Mouse (Mus musculus): ENCODE measurements around the gene Gm5105. TPM values are rescaled to one million over a fixed set of nuclear protein-coding genes. Genes with fewer than 3 reads are reported as not detected.

Gene Gm5105
- polyA plus RNA-seq, 1 experiment, result not detected

DNA sequence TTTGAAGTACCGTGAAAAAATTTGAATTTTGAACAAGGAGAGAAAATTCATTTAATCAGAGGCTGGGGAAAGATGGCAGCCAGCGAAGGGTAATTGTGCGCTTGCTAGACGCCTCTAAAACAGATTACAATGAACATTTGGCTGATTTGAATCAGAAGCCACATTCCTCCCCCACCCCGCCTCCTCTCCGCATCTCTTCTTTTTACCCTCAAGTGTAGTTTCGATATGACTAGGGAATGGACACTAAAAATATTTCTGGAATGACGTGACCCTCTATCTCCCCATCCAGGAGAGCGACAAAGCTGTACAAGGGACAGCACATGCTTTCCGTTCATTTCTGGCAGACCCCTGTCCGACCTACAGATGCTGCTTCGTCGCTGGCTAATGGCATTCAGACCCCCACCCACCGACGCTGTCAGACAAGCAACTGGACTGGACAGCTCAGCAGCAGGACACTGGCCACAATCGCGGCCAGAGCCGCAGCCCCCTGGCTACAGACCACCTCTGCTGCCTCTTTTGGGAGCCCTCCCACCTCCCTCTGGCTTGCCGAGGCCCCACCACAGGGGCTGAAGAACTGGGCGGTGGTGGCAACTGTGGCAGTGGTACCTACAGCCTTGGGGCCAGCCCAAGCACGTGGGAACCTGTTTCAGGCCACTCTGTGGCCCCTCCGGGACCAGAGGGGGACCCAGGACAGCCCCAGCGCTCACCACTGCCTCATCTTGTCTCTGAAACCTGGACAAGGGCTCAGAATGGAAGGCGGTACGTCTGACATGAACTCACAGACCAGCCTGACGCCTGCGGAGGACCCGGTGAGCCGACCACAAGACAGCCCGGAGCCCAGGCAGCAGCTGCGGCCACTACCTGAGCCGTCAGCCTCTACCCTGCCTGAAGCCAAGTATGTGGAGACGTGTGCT, 2.2 kb downstream of the Gm5105 start, which contains the start of gene 1110002E22Rik:
Gene 1110002E22Rik, plus strand, starts transcription at position 321 of the 914 bp plus-strand sequence.
- no peak within 1 kb of the TSS for H3K27ac ChIP-seq (ENCODE audit: control insufficient read depth, insufficient read depth, low read length)
- H3K4me1 ChIP-seq (replicated peaks; ENCODE audit: control insufficient read depth, insufficient read depth, low read length), result no peaks in the 10 kb centered on the region
- TF ChIP-seq POLR2A (IDR thresholded peaks at IDR 0.05; ENCODE audit: control insufficient read depth, extremely low read depth, insufficient read depth, low read length, poor library complexity), result no peak
- no peak for TF ChIP-seq CTCF (IDR thresholded peaks at IDR 0.05; ENCODE audit: borderline replicate concordance, control insufficient read depth, extremely low read depth, insufficient read depth, low read length, poor library complexity)
- 94% methylated on average over 33 of the region's 33 CpGs for WGBS
- no peak for DNase-seq
- no peak within 1 kb of the TSS for H3K4me3 ChIP-seq (ENCODE audit: control insufficient read depth, insufficient read depth, low read length)
- no peaks in the 10 kb centered on the region for H3K27me3 ChIP-seq (ENCODE audit: control insufficient read depth, insufficient read depth, low read length)
- no peaks in the 10 kb centered on the region for H3K36me3 ChIP-seq (ENCODE audit: control insufficient read depth, insufficient read depth, low read length)

DNA sequence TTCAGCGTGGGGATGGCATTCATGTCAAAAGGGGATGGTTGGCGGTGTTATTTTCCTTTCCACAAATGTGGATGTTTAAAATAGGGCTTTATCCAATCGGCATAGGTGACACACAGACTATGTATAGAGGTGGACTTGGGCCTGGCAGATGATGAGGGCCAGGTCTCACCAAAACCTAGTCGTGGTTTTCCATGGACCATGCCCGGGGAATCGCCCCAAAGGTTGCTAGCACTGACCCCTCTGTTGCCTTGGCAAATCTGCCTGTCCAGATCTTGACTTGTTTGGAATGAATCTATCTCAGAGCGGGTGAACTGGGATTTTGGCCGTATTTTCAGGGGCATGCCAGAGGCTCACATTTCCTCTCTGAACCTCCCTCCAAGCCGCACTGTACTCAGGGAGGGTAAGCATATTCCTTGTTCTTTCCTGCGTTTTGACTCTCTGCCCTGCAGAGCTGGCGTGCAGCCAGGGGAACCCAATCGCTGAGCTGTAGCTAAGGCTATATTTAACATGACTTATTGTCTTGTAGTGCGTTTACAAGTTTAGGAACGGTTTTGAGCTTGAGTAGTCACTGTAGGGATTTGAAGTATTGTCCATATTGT, 3.4 kb downstream of the Gm5105 start:
- DNase-seq, result no peak
- TF ChIP-seq POLR2A (IDR thresholded peaks at IDR 0.05; ENCODE audit: control insufficient read depth, extremely low read depth, insufficient read depth, low read length, poor library complexity) (no peak), CTCF (IDR thresholded peaks at IDR 0.05; ENCODE audit: borderline replicate concordance, control insufficient read depth, extremely low read depth, insufficient read depth, low read length, poor library complexity) (no peak)
- Histone ChIP-seq H3K27me3 (ENCODE audit: control insufficient read depth, insufficient read depth, low read length) (no peaks in the 10 kb centered on the region), H3K4me3 (ENCODE audit: control insufficient read depth, insufficient read depth, low read length) (no peak overlapping the region), H3K4me1 (replicated peaks; ENCODE audit: control insufficient read depth, insufficient read depth, low read length) (no peaks in the 10 kb centered on the region), H3K27ac (ENCODE audit: control insufficient read depth, insufficient read depth, low read length) (no peak overlapping the region), H3K36me3 (ENCODE audit: control insufficient read depth, insufficient read depth, low read length) (no peaks in the 10 kb centered on the region)
- WGBS, result 74% methylated on average over 14 of the region's 14 CpGs

DNA sequence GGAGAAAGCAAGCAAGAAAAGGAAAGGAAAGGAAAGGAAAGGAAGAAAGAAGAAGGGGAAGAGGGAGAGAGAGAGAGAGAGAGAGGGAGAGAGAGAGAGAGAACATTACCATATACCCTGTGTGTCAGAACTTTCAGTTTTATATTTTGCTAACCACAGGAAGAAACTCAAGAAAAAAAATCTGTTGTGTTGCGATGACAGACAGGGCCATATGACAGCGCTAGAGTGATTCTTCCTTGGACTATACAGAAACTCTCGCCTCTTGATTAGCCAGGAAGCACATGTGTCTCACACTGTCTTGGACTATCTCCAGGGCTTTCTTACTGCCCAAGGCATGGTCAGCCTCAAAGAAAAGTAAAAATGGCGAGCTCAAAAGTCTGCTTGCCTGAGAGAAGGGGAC, 4.5 kb downstream of the Gm5105 start:
- Histone ChIP-seq H3K4me3 (ENCODE audit: control insufficient read depth, insufficient read depth, low read length) (no peak overlapping the region), H3K27me3 (ENCODE audit: control insufficient read depth, insufficient read depth, low read length) (no peaks in the 10 kb centered on the region), H3K4me1 (replicated peaks; ENCODE audit: control insufficient read depth, insufficient read depth, low read length) (no peaks in the 10 kb centered on the region), H3K36me3 (ENCODE audit: control insufficient read depth, insufficient read depth, low read length) (no peaks in the 10 kb centered on the region), H3K27ac (ENCODE audit: control insufficient read depth, insufficient read depth, low read length) (no peak overlapping the region)
- TF ChIP-seq CTCF (IDR thresholded peaks at IDR 0.05; ENCODE audit: borderline replicate concordance, control insufficient read depth, extremely low read depth, insufficient read depth, low read length, poor library complexity) (no peak), POLR2A (IDR thresholded peaks at IDR 0.05; ENCODE audit: control insufficient read depth, extremely low read depth, insufficient read depth, low read length, poor library complexity) (no peak)
- DNase-seq, result no peak
- 26% methylated on average over 4 of the region's 4 CpGs for WGBS

DNA sequence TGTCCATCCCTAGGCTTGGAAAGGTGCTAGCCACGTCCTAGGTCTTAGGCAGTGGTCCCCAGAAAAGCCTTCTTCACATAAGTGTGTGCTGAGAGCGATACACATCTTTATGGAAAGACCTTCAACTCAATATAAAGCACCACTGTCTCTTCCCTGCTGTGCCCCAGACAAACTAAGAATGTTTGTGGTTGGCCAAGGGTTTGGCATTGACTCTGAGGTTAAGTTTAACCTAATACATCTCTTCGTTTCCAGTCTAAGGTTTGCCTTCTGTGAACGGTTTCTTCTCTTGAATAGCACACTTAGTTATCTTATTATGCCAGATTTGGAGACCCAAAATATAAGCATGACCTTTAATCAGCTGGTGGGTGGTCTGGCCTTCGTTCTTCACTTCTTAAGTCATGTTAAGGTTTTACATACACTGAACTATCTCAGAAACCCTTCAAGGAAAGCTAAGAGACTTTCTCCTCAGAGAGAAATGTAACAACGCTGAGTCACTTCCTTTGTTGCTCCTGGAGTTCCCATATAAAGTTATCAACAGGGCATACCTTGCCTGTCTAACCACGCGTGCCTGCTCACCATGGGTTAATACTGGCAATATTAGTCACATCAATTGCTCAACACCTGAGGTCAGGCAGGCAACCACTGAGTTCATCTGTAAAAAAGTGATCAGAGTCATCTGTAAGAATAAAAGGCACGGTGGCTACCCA, 5.8 kb downstream of the Gm5105 start:
- DNase-seq, result no peak
- H3K4me1 ChIP-seq (replicated peaks; ENCODE audit: control insufficient read depth, insufficient read depth, low read length), result no peaks in the 10 kb centered on the region
- no peaks in the 10 kb centered on the region for H3K27me3 ChIP-seq (ENCODE audit: control insufficient read depth, insufficient read depth, low read length)
- 36% methylated on average over 9 of the region's 9 CpGs for WGBS
- H3K36me3 ChIP-seq (ENCODE audit: control insufficient read depth, insufficient read depth, low read length), result no peaks in the 10 kb centered on the region
- H3K4me3 ChIP-seq (ENCODE audit: control insufficient read depth, insufficient read depth, low read length), result no peak overlapping the region
- no peak overlapping the region for H3K27ac ChIP-seq (ENCODE audit: control insufficient read depth, insufficient read depth, low read length)
- TF ChIP-seq CTCF (IDR thresholded peaks at IDR 0.05; ENCODE audit: borderline replicate concordance, control insufficient read depth, extremely low read depth, insufficient read depth, low read length, poor library complexity) (no peak), POLR2A (IDR thresholded peaks at IDR 0.05; ENCODE audit: control insufficient read depth, extremely low read depth, insufficient read depth, low read length, poor library complexity) (no peak)

DNA sequence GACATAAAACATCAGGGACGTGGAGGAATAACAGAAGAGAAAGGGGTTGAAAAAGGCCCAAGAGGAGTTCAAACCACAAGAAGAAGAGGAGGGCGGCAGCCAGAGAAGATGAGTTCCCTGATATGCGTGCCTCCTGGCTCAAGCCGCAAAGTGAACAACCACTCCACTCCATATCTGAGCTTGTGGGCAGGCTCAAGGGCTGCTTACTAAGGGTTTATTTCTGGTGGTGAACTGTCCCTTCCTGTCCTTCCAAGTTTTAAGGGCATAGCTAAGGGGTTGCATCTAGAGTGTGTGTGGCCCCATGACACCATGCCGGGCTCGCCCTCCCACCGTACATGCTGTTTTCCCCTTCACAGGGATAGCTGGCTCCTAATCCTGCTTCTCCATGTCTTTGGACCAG, 6.8 kb downstream of the Gm5105 start:
- Histone ChIP-seq H3K4me1 (replicated peaks; ENCODE audit: control insufficient read depth, insufficient read depth, low read length) (no peaks in the 10 kb centered on the region), H3K36me3 (ENCODE audit: control insufficient read depth, insufficient read depth, low read length) (no peaks in the 10 kb centered on the region), H3K4me3 (ENCODE audit: control insufficient read depth, insufficient read depth, low read length) (no peak overlapping the region), H3K27me3 (ENCODE audit: control insufficient read depth, insufficient read depth, low read length) (no peaks in the 10 kb centered on the region), H3K27ac (ENCODE audit: control insufficient read depth, insufficient read depth, low read length) (no peak overlapping the region)
- no peak for TF ChIP-seq CTCF (IDR thresholded peaks at IDR 0.05; ENCODE audit: borderline replicate concordance, control insufficient read depth, extremely low read depth, insufficient read depth, low read length, poor library complexity)
- TF ChIP-seq POLR2A (IDR thresholded peaks at IDR 0.05; ENCODE audit: control insufficient read depth, extremely low read depth, insufficient read depth, low read length, poor library complexity), result no peak
- WGBS, result 73% methylated on average over 7 of the region's 7 CpGs
- no peak for DNase-seq

DNA sequence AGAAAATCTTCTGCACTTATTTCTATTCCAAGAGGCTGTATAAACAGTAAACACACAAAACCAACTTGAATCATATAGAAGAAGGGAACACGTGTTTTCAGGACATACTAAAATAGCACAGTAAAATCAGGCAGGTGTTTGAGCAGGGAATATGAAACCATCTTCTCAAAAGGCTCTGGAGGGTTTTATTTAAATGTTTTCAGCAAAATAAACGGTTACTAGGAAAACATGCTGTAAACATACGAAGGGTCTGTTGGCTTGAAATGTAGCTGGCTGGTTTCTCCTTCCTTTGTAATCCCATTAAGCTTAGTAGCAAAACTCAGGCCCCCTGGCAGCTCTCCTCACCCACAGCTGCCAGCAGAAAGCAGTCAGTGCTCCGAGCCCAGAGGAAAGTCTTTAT, 9.0 kb downstream of the Gm5105 start:
- H3K4me3 ChIP-seq (ENCODE audit: control insufficient read depth, insufficient read depth, low read length), result no peak overlapping the region
- no peaks in the 10 kb centered on the region for H3K36me3 ChIP-seq (ENCODE audit: control insufficient read depth, insufficient read depth, low read length)
- no peaks in the 10 kb centered on the region for H3K4me1 ChIP-seq (replicated peaks; ENCODE audit: control insufficient read depth, insufficient read depth, low read length)
- H3K27me3 ChIP-seq (ENCODE audit: control insufficient read depth, insufficient read depth, low read length), result no peaks in the 10 kb centered on the region
- H3K27ac ChIP-seq (ENCODE audit: control insufficient read depth, insufficient read depth, low read length), result no peak overlapping the region
- WGBS, result 86% methylated on average over 4 of the region's 4 CpGs
- DNase-seq, result no peak
- no peak for TF ChIP-seq CTCF (IDR thresholded peaks at IDR 0.05; ENCODE audit: borderline replicate concordance, control insufficient read depth, extremely low read depth, insufficient read depth, low read length, poor library complexity)
